Mouse (Mus musculus): Measurements from ENCODE around the gene Rbpjl.

Rbpjl gene

DNA sequence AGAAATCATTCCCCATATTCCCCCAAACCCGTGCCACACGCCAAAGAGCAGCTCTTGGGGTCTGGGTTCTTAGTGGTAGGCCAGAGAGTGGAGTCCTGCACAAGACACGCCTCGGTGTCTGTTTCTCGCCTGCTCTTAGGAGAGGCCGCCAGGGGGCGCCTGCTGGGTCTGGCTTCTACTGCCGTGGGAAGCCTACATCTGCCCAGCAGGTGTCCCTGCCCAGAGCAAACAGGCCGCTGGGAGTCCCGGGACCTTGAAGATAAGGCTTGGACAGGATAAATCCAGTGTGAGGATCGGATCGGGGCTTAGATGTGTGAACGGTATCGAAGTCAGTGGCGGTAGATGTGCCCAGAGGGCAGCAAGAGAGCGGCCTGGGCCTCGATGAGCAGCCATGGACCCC, at the start of gene Rbpjl:
TSS of gene Rbpjl (plus strand) at position 236 of the 400 bp plus-strand sequence.
- DNase-seq, result peak; percentile 77 to 81

DNA sequence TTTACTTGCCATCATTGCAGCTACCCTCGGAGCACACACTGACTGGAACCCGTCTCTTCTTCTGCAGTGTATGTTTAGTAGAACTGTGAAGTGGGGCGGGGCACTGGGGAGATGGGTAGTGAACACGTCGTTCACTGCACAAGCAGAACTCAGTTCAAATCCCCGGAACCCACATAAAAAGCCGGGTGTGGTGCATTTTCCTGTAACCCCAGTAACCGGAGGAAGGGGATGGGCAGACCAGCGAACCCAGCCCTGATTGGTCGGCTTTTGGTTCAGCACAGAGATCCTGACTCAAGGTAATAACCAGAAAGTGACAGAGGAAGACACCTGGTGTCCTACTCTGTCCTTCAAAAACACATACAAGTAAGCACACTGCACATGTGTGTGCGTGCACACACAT, 49.6 kb upstream of the Rbpjl start:
- no peak for DNase-seq

DNA sequence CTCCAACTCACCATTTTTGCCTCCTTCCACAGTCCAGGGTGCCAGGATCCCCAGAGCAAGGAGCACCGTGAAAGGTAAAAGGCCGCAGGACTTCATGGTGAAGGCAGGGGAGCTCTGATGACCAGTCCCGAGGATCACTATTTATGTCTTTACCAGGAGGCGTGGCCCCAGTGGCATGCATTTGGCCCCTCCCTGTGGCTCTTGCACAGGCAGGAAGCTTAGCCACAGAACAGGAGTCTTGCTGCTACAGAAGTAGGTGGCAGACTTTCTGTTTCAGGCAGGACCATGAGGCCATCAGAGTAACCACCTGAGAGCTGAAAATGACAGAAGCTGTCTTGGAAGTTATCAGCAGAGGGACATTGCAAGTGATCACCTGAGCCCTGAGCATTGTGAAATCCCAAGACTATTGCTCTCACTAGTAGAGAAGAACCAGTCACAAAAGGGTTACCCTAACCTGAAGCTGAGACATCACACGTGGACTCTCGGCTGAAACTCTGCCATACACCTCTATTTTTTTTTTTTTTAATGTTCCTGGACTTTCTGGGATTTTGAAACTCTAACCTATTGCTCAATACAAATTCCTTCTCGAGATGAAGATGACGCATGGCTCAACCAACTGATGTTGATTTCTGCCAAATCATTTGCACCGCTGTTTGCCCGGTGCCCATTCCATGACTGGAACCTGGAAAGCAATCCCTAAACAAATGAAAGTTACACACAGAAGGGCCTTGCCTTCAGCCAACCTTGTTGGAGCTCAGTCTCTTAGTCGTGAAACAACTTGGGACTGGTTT, 46.6 kb upstream of the Rbpjl start:
- DNase-seq, result no peak

DNA sequence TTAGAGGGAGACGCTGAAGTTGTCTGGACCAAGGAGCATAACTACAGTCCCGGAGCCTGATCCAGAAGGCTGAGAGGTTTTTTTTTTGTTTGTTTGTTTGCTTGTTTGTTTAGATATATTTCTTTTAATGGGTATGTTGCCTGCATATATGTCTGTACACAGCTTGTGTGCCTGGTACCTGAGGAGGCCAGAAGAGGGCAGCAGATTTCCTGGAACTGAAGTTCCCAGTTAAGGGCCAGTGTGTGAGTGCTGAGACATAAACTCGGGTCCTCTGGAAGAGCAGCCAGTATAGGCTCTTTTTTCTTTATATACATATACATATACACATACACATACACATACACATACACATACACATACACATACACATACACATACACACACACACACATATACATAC, 44.6 kb upstream of the Rbpjl start:
- DNase-seq, result peak; percentile 26 to 27

DNA sequence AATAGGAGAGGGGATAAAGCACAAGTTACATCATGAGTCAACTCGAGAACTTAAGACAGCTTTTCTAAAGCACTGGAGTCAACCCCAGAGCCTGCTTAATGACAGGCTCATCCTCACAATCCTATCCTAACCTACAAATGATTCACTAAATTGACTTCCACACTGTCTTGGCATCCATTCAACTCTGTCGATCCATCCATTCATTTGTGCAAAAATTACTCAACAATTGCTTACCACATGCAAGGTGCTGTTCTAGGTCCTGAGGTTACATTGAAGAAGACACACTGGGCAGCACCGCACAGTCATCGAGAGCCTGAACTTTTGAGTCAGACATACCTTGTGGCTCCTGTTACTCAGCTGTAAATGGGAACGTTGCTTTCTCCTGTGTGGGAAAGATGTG, 43.9 kb upstream of the Rbpjl start:
- DNase-seq, result no peak

DNA sequence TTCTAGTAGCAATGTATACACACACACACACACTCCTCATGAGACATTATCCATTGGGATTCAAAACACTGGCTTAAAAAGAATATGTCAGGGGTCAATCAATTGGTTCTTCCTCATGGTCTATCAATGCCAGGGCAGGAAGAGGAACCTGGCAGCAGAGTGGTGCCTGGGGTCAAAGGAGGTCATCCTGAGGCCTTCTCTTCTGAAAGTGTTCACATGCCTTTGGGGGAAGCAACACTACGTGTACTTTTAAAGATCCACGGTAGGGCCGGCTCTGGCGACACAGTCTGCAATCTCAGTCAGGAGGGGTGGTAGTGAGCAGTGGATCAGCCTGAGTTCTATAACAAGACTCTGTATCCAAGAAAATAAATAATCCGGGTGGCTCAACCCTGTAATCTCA, 43.3 kb upstream of the Rbpjl start:
- no peak for DNase-seq

DNA sequence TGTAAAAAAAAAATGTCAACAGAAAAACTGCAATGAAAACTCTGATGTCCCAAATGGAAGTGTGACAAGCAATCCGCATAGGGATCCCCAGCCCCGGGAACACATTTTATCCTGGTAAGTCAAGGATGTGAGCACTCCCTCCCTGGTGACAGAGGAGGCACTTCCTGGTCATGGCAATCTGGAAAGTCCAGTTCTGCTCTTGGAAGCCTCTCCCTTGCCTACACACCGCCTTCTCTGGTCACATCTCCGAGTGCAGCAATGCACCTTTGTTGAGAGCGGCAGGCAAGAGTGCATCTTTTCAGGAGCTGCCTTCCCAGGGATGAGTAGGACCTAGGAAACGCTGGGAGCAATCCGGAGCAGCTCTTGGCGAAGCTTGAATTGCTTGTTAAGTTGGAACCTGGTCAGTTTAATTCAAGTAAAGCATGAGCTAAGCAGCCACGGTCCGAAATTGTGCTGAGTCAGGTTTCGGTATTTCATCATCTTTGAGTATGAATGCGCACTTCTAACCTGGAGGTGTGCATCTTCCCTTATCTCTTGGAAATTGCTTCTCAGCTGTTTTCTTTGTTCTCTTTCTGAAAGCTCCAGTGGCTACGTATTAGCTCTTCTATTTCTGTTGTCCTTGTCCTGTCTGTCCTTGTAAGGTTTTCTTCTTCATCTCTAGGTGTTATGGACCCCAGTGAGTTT, 41.8 kb upstream of the Rbpjl start:
- DNase-seq, result no peak

DNA sequence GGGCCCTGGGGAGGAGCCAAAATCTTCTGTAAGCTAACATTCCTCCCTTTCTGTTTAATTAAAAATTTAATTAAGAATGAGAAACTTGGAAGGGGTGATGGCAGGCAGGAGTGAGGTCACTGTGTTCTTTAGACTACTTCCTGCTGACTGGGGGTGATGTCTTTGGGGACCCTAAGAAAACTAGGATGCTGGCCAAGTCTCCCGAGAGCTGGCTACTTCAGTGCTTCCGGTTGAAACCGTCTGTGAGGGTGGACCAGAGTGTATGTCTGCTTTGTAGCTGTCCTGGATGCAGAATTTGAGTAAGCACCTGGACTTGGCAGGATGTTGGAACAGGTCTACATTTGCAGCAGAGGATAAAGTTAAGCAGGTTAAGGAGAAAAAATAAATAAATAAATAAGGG, 36.0 kb upstream of the Rbpjl start:
- no peak for DNase-seq

DNA sequence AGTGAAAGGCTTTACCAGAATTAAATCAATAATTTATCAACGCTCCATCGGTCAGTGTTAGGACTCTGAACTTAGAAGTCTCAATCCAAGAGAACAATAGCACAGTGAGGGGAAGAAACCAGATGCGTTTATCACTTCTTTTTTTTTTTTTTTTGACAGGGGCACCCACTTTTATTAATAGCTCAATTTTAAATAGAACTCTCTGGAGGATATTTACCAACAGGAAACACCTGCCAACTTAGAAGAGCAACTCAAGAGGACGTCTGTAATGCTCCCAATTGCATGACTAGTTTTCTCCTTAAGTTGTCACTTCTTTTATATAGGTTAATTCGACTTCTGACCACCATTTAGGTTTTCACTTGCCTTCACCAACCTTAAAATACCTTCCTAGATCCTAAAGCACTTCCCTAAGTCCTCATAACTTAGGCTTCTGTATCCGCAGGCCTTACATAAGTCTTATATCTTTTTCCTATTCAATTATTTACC, 34.3 kb upstream of the Rbpjl start:
- no peak for DNase-seq

DNA sequence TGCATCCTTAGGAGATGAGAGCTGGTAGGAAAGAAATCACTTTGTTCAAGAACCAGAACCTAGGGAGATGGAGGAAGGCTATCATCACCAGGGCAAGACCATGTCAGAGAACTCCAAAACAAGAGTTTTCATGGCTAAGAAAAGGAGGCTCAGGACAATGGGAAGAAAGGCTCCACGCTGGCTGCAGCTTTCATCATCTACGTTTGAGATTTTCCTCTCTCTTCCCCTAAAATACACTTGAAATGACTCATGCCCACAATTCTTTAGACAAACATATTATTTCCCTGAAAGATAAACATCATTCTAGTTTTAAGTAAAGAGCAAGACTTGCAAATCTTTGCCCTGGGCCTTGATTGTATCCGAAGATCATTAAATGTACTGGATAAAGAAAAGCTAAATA, 31.6 kb upstream of the Rbpjl start:
- DNase-seq, result no peak

DNA sequence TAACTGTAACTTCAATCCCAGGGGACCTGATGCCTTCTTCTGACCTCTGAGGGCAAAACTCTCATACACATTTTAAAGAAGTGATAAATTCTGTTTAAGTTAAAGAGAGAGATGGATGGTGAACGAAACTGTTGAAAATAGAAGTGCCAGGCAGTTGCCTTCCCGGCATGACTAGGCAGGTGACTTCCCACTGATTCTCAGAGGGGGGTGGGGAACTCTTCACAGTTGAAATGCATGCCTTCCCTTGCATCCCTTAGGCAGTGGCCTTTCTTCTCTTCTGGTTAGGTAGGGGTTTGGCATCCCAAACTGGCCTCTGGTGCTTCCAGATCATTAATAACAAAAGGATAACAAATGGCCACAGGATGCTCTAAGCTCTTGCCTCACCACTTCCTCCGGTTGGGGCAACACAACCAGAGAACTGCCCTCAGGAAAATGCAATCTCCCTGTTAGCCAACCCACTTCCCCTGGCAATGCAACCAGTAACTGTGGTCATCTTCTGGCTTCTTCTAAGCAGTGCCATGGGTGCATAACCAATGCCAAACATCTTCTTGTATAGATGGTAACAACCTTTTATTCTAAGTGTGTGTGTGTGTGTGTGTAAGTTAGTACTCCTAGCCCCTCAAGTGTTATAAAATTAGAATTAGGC, 30.4 kb upstream of the Rbpjl start:
- no peak for DNase-seq

DNA sequence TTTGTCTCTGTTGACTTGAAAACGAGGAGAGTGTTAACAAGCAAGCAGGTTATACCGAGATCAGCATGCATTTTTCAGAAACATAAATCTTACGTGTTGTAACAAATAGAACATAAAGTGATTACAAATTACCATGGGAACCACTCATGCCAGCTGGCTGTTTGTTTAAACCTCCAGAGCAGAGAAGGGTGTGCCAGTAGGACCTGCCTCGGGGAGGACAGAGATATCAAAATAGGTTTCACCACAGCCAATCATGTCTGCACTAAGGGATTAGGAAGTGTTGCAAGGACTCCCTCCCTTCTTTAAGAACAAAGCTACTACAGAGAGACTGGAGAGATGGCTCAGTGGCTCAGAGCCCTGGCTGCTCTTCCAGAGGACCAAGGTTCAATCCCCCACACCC, 29.8 kb upstream of the Rbpjl start:
- no peak for DNase-seq

DNA sequence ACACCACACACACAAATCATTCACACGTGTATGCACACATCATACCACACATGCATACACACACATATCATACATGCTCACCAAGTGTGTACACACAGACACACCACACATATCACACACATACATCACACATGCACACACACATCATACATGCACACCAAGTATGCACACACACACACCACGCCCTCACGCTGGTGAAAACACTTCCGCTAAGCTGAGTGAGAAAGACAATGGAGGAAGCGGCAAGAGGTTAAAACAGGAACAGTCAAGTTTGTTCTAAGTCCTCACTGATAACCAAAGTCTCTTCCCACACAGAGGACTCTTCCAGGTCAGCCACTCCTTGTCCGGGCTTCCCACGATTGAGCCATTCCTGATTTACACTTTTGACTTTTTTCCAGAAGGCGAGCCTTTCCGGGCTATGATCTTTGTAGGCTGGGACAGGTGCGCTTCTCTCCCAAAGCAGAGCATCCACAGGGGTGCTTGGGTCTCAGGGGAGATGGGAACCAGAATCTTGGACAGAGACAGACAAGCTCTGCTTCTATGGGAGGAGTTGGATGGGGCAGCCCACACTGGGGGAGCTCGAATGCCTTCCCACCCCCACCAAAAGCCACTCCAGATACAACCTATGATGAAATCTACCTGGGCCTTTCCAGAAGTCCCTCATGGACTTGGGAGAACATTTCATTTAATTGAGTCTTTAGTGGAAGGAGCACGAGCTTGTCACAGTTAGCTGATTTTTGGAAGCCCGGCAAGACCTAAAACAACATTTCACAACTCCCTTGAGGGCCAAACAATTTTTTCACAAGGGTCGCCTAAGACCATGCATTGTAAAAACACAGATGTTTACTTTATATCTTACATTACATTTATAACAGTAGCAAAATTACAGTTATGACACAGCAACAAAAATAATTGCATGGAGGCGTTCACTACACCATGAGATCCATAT, 25.2 kb upstream of the Rbpjl start:
- DNase-seq, result no peak

DNA sequence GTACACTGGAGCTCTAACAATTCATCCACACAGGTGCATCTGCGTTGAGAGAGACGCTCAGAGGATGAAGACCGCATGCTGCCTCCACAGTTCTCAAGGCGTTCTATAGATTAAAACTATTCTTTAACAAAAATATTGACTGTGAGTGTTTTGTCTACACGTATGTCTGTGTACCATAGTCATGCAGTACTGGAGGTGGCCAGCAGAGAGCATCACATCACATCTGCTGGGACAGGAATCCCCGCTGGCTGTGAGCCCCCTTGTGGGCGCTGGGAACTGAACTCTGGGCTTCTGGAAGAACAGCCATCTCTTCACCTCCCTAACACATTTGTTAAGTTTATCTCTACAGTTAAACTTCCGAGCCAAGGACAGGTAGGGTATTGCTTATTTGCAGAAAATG, 21.2 kb upstream of the Rbpjl start:
- DNase-seq, result no peak

DNA sequence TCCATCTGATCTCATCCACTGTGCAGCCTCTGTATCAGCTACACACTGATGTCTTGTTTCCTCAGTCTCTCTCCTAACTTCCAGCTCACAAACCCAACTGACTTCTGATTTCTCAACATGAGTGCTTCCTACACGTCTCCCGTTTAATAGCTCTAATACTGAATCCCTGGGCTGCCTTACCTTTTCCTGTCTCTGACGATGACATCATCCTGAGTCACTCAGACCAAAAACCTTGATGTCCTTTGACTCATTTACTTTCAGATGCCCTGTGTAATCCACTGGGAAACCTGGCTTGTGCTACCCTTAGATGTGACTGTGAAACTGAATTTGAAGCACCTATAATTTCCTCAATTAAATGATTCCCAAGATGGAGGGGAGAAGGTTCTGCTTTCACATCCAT, 20.0 kb upstream of the Rbpjl start:
- no peak for DNase-seq

DNA sequence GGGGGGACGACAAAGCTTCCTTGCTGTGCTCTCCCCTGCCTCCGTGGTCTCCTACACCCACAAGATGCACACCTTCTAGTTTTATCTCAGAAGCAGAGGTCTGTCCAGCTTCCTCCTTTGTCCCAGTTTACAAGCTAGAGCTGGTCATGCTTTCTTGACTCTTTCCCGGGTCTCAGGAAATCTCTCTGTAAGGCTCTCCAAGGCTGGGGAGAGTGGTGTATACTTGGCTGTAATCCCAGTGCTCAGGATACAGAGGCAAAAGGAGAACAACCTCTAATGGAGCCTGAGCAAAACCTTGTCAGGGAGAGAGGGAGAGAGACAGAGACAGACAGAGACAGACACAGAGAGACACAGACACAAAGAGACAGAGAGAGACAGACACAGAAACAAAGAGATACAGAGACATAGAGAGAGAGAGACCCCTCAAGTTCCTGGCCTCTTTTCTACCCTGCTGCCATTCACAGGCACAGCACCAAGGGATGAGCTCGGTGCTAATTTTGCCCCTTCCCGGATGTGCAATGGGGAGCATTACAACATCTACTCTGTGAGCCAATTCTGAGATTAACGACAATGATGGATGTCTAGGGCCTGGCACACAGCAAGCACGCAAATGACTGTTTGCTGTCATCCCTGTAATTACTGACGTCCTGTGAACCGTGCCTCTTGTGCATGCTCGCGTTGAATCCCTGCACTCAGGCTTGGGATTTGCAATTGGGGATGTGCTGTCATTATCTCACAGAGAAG, 19.1 kb upstream of the Rbpjl start:
- no peak for DNase-seq

DNA sequence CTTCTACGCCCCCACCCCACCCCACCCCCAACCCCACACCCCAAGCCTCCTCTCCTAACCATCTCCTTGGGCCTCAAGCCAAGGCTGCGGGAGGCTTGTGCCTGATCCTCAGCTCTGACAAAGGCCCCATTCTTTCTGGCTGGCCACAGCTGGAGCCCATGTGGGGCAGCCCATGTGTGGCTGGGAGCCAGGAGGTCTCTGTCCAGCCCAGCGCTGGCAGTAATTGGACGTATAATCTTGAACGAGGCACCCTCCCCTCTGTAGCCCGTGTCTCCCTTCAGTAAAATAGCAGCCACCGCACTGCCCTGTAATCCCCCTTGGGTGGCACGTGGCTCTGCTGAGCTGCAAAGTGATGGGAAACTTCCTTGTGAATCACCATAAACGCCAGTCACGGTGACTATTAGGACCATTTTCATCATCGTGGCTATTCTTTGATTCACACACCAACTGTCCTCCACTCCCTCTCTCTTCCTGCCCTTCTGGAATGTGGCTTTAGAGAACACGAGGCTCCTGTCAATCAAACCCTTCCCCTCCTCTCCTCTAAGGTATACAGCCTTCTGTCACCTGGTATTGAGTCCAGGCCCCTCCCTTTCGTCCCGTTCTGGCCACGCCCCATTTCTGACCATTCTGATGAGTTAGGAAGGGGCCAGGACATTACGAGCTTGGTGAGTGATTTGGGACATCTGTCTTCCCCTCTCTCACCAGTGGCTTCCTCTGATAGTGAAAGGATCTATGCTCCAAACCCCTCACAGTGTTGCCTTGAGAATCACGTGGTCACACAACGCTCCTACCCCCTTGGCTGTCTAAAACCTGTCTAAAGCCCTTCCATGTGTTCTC, 16.8 kb upstream of the Rbpjl start:
- peak; percentile 60 to 77 for DNase-seq

DNA sequence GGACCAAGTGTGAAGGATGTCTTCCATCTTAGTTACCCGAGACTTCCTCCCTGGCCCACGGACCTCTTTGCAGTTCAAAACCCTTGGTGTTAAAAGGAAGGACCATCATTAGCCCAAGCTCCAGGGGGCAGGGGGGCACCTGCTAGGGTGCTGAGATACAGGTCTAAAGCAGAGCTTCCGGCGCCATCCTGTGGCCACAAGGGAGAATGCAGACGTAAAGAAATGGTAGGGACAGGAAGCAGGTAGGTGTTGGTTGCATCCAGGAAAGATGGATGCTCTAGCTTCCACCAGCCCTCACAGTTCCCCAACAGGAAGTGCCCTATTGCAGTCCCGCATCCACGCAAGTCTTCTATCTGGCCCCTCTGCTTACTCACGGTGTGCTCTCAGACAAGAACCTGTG, 16.0 kb upstream of the Rbpjl start:
- peak; percentile 61 to 69 for DNase-seq

DNA sequence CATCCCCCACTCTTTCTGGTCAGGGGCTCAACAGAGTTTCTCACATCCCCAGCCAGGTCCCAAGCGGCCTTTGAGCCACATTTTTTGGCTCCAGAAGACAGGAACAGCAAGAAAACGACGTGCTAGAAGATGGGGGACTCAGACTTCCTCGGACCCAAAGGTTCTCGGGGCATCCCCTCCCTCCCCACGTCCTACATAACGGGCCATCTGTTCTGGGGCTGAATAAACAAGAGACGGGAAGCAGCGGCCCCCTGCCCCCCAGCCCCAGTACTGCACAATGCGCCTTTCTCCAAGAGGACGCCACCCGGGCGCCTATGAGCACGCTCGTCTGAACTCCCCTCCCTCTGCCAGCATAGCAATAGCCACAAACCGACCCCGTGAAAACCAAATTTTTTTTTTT, 13.9 kb upstream of the Rbpjl start, which contains the start of gene Slpi:
TSS of gene Slpi (minus strand) at position 76 of the 400 bp plus-strand sequence.
- peak; percentile 72 to 76 for DNase-seq

DNA sequence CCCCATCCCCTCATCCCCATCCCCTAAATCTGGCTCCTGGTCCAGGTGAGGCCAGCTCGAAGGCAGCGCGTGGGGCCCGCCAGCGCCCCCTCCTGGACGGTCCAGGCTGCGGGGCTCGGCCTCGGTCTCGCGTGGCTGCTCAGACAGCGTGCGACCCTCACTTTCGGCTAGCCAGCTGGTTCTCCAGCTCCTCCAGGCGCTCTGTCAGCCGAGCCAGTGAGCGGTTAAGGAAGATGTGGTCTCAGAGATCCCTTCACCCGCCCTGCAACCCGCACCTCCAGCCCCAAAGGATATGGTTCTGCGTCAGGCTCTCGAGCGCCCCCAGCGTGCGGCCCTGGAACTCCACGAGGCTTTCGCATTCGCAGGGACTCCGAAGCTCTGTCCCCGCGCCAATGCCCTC, 13.4 kb upstream of the Rbpjl start:
- peak; percentile 97 to 98 for DNase-seq

DNA sequence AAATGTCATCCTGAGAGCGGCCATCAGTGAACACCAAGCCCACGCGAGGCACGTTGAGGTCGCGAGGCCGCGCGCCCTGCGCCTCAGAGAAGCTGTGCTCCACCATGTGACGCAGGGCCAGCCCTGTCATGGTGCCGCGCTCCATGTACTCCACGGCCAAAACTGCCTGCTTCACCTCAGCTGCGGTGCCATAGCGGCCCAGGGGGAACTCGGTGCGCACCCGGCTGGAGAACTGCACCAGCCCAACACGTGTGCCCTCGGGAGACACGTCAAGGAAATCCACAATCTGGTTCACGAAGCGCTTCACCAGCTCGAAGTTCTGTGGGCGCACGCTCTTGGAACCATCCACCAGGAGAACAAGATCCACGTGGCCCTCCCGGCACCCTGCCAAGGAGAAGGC, 9.8 kb upstream of the Rbpjl start:
- DNase-seq, result no peak
